Mouse (Mus musculus) spleen, adult 2 months (tissue): Measurements from ENCODE around the gene Ccdc62. TPM values are rescaled to one million over a fixed set of nuclear protein-coding genes. Genes with fewer than 3 reads are reported as not detected.

ENCODE experiments used
- DNase-seq, 2 experiments: peaks; one replicate each; pipeline versions ENCODE4 v3.0.0 to v3.0.0-alpha.2; 2012 to 2021; ENCODE audit warnings: low spot score in 2 of 2, low read depth in 1 of 2
- H3K27ac ChIP-seq: fragments of 200-500 bp; 2 replicates; pipeline ENCODE4 v1.5.1; 2012; ENCODE audit warnings: low read length, inconsistent platforms; ENCODE audit not compliant: insufficient read depth
- H3K27me3 ChIP-seq: fragments of 200-500 bp; 2 replicates; pipeline ENCODE4 v1.6.1; 2012; ENCODE audit warnings: mild to moderate bottlenecking, moderate library complexity, low read length, inconsistent platforms; ENCODE audit not compliant: control insufficient read depth, insufficient read depth
- H3K36me3 ChIP-seq: fragments of 200-500 bp; 2 replicates; pipeline ENCODE4 v1.6.1; 2012; ENCODE audit warnings: mild to moderate bottlenecking, low read length, inconsistent platforms; ENCODE audit not compliant: control insufficient read depth, insufficient read depth
- H3K4me1 ChIP-seq: fragments of 200-500 bp; 2 replicates; pipeline ENCODE4 v1.6.1; 2011; ENCODE audit warnings: inconsistent platforms; ENCODE audit not compliant: control insufficient read depth, insufficient read depth, insufficient read length
- H3K4me3 ChIP-seq: fragments of 200-500 bp; 2 replicates; pipeline ENCODE4 v1.5.1; 2011; ENCODE audit warnings: mild to moderate bottlenecking, inconsistent platforms; ENCODE audit not compliant: insufficient read depth, insufficient read length; ENCODE audit errors: extremely low read depth
- CTCF ChIP-seq: fragments of 200-500 bp; IDR thresholded peaks from 2 replicates; pipeline ENCODE4 v1.5.1; 2011; ENCODE audit warnings: mild to moderate bottlenecking, inconsistent platforms; ENCODE audit not compliant: insufficient read depth, insufficient read length, insufficient replicate concordance; ENCODE audit errors: extremely low read depth
- POLR2A ChIP-seq: fragments of 200-500 bp; IDR thresholded peaks from 2 replicates; pipeline ENCODE4 v1.6.1; 2011; ENCODE audit warnings: low read depth, low read length, inconsistent platforms
- WGBS: fragments of 180-500 bp; shearing (Covaris S2); methylation state at CpG from one replicate; pipeline ENCODE4 v1.1.7; 2018; 5-methylcytosine and 5-hydroxymethylcytosine counted together
- polyA plus RNA-seq: library from polyadenylated mRNA; depleted of rRNA; stranded (reverse); fragments of >200 nt; gene quantifications from 2 replicates; pipeline ENCODE4 v1.2.3, GENCODE M21; 2012

Ccdc62 gene
- polyA plus RNA-seq, 1 experiment: 1.3 TPM

DNA sequence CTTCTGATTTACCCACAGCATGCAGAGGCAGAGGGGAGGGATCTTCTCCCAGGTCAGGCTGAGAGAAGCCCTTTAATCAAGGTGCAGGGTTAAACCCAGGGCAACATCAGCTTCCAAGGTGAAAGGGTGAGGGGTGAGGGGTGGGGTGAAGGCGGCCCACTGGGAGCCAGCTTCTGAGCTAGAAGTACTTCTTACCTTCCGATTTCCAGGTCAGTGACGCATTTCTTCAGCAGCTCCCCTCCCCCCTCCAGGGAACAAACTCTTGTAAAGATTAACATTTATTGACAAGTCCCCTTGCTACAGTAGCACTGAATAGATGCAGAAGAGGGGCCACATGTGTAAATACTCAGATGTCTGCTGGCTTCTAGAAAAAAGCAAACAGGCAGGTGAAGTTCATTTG is 46.8 kb downstream of the Ccdc62 start:
- no peak for DNase-seq
- 94% methylated on average over 3 of the region's 3 CpGs for WGBS
- Histone ChIP-seq H3K27me3 (no peaks in the 10 kb centered on the region), H3K4me3 (no peak overlapping the region), H3K4me1 (peaks cover 42% of the 10 kb centered on the region; the same call in 1 of the 2 replicates), H3K36me3 (peaks cover 4% of the 10 kb centered on the region; the same call in 1 of the 2 replicates), H3K27ac (no peak overlapping the region)
- TF ChIP-seq CTCF (no peak), POLR2A (no peak)

- TF ChIP-seq CTCF: no peak
- no peak for TF ChIP-seq POLR2A
- Histone ChIP-seq H3K4me1 (peaks cover 49% of the 10 kb centered on the region; the same call in 1 of the 2 replicates), H3K27ac (no peak overlapping the region), H3K27me3 (no peaks in the 10 kb centered on the region), H3K4me3 (no peak overlapping the region), H3K36me3 (peaks cover 4% of the 10 kb centered on the region; the same call in 1 of the 2 replicates)
- DNase-seq: no peak
- 72% methylated on average over 5 of the region's 5 CpGs for WGBS
Measured at GRCm38 (mm10) chr5:123978131-123978530, 47.7 kb downstream of the Ccdc62 start.

- Histone ChIP-seq H3K4me3 (no peak overlapping the region), H3K36me3 (peaks cover 4% of the 10 kb centered on the region; the same call in 1 of the 2 replicates), H3K27me3 (no peaks in the 10 kb centered on the region), H3K27ac (no peak overlapping the region; the same call in 1 of the 2 replicates), H3K4me1 (peaks cover 50% of the 10 kb centered on the region; the same call in 1 of the 2 replicates)
- no peak for TF ChIP-seq CTCF
- TF ChIP-seq POLR2A: no peak
- DNase-seq: no peak
- 82% methylated on average over 18 of the region's 18 CpGs for WGBS
Measured at GRCm38 (mm10) chr5:123979221-123979979, 48.9 kb downstream of the Ccdc62 start.

GRCm38 (mm10) chr5:123979980-123980369 is 49.5 kb downstream of the Ccdc62 start:
- H3K4me1 ChIP-seq: peaks cover 54% of the 10 kb centered on the region; the same call in 1 of the 2 replicates
- peaks cover 5% of the 10 kb centered on the region; the same call in 1 of the 2 replicates for H3K36me3 ChIP-seq
- peak overlapping the region; percentile 12 for H3K27ac ChIP-seq
- no peak for DNase-seq
- WGBS: 85% methylated on average over 4 of the region's 4 CpGs
- H3K27me3 ChIP-seq: no peaks in the 10 kb centered on the region
- H3K4me3 ChIP-seq: no peak overlapping the region
- TF ChIP-seq CTCF: no peak
- TF ChIP-seq POLR2A: no peak

GRCm38 (mm10) chr5:123980521-123981249 is 50.2 kb downstream of the Ccdc62 start:
- peak in 1 of 2 experiments; percentile 15 for DNase-seq
- H3K4me3 ChIP-seq: no peak overlapping the region
- peaks cover 7% of the 10 kb centered on the region for H3K36me3 ChIP-seq
- H3K27me3 ChIP-seq: no peaks in the 10 kb centered on the region
- TF ChIP-seq POLR2A: no peak
- TF ChIP-seq CTCF: no peak
- peaks cover 56% of the 10 kb centered on the region; the same call in 1 of the 2 replicates for H3K4me1 ChIP-seq
- H3K27ac ChIP-seq: peak overlapping the region; percentile 71
- 47% methylated on average over 9 of the region's 9 CpGs for WGBS

- no peak overlapping the region for H3K4me3 ChIP-seq
- peaks cover 53% of the 10 kb centered on the region; the same call in 1 of the 2 replicates for H3K4me1 ChIP-seq
- DNase-seq: peak in 1 of 2 experiments; percentile 42
- peaks cover 8% of the 10 kb centered on the region for H3K36me3 ChIP-seq
- 35% methylated on average over 6 of the region's 6 CpGs for WGBS
- TF ChIP-seq POLR2A (no peak), CTCF (no peak)
- H3K27ac ChIP-seq: peak overlapping the region; percentile 71; the same call in 1 of the 2 replicates
- no peaks in the 10 kb centered on the region for H3K27me3 ChIP-seq
Measured at GRCm38 (mm10) chr5:123981250-123981554, 50.7 kb downstream of the Ccdc62 start.
